Mouse (Mus musculus) MEL (cell line): ENCODE results near the gene Gnb3. TPM values are rescaled to one million over a fixed set of nuclear protein-coding genes. Genes with fewer than 3 reads are reported as not detected.

ENCODE experiments used
- DNase-seq: peaks from one replicate; pipeline ENCODE4 v3.0.0; 2011; ENCODE audit warnings: low read depth, low spot score
- H3K27ac ChIP-seq: 2 replicates; pipeline ENCODE4 v1.5.1; 2012; ENCODE audit warnings: low read depth, mild to moderate bottlenecking, control low read depth, low read length, moderate library complexity; ENCODE audit not compliant: control insufficient read depth
- H3K27me3 ChIP-seq, 2 experiments: fragments of 150-350 bp in 1 of 2; sonication (generic) in 1 of 2; 2 replicates each; pipeline ENCODE4 v1.6.1; 2012; ENCODE audit warnings: low read length in 2 of 2, mild to moderate bottlenecking in 2 of 2, improper control_type of control experiment in 1 of 2, moderate library complexity in 1 of 2; ENCODE audit not compliant: insufficient read depth in 2 of 2, control insufficient read depth in 1 of 2
- H3K36me3 ChIP-seq, 2 experiments: 2 replicates each; pipeline ENCODE4 v1.6.1; 2012 to 2014; ENCODE audit warnings: low read length in 2 of 2, improper control_type of control experiment in 1 of 2, inconsistent platforms in 1 of 2, mild to moderate bottlenecking in 1 of 2; ENCODE audit not compliant: insufficient read depth in 2 of 2, control insufficient read depth in 1 of 2
- H3K4me1 ChIP-seq, 2 experiments: fragments of 150-350 bp in 1 of 2; sonication (generic) in 1 of 2; 2 replicates each; pipeline ENCODE4 v1.6.1; 2012; ENCODE audit warnings: low read length in 2 of 2, improper control_type of control experiment in 1 of 2, mild to moderate bottlenecking in 1 of 2; ENCODE audit not compliant: insufficient read depth in 2 of 2, control insufficient read depth in 1 of 2
- H3K4me3 ChIP-seq, 2 experiments: fragments of 150-350 bp in 1 of 2; sonication (generic) in 1 of 2; 2 replicates each; pipeline ENCODE4 v1.5.1; 2012; ENCODE audit warnings: low read depth in 2 of 2, low read length in 2 of 2, mild to moderate bottlenecking in 2 of 2, moderate library complexity in 2 of 2, control low read depth in 1 of 2, improper control_type of control experiment in 1 of 2; ENCODE audit not compliant: control insufficient read depth in 1 of 2, insufficient read depth in 1 of 2
- H3K79me2 ChIP-seq: 2 replicates; pipeline ENCODE4 v1.6.1; 2012; ENCODE audit warnings: mild to moderate bottlenecking, low read length, moderate library complexity; ENCODE audit not compliant: control insufficient read depth, poor library complexity, insufficient read depth
- H3K9ac ChIP-seq: 2 replicates; pipeline ENCODE4 v1.6.1; 2012; ENCODE audit warnings: low read depth, mild to moderate bottlenecking, control low read depth, low read length, moderate library complexity; ENCODE audit not compliant: control insufficient read depth, poor library complexity, severe bottlenecking
- H3K9me3 ChIP-seq: fragments of 150-350 bp; sonication (generic); replicated peaks from 2 replicates; pipeline ENCODE4 v1.6.1; 2012; ENCODE audit warnings: mild to moderate bottlenecking, low read length, improper control_type of control experiment, moderate library complexity; ENCODE audit not compliant: insufficient read depth
- MAZ ChIP-seq: IDR thresholded peaks from 2 replicates; pipeline ENCODE4 v1.6.1; 2012; ENCODE audit warnings: low read depth, mild to moderate bottlenecking, inconsistent platforms, low read length, improper control_type of control experiment
- USF2 ChIP-seq, 2 experiments: IDR thresholded peaks; 2 replicates each; pipeline ENCODE4 v1.6.1; 2011 to 2012; ENCODE audit warnings: improper control_type of control experiment in 2 of 2, low read length in 2 of 2, borderline replicate concordance in 1 of 2, inconsistent platforms in 1 of 2, low read depth in 1 of 2, mild to moderate bottlenecking in 1 of 2; ENCODE audit not compliant: insufficient read depth in 1 of 2
- polyA plus RNA-seq, 2 experiments: library from polyadenylated mRNA; stranded (reverse) in 1 of 2; unstranded in 1 of 2; fragments of >175 nt in 1 of 2; fragments of >200 nt in 1 of 2; gene quantifications; 2 replicates each; pipeline versions ENCODE4 v1.2.1 to v1.2.4; 2012; ENCODE audit warnings: low replicate concordance in 2 of 2, low read depth in 1 of 2; ENCODE audit not compliant: insufficient read length in 2 of 2, insufficient read depth in 1 of 2, missing spikeins in 1 of 2
- total RNA-seq: library from RNA; depleted of rRNA; stranded (reverse); fragments of 300-350 nt; gene quantifications from 2 replicates; pipeline ENCODE4 v1.2.3, GENCODE M21; 2012; rRNA removed

Gene Gnb3
- total and polyA plus RNA-seq, 3 experiments = 0.08 to 0.21 TPM; not detected in 1

DNA sequence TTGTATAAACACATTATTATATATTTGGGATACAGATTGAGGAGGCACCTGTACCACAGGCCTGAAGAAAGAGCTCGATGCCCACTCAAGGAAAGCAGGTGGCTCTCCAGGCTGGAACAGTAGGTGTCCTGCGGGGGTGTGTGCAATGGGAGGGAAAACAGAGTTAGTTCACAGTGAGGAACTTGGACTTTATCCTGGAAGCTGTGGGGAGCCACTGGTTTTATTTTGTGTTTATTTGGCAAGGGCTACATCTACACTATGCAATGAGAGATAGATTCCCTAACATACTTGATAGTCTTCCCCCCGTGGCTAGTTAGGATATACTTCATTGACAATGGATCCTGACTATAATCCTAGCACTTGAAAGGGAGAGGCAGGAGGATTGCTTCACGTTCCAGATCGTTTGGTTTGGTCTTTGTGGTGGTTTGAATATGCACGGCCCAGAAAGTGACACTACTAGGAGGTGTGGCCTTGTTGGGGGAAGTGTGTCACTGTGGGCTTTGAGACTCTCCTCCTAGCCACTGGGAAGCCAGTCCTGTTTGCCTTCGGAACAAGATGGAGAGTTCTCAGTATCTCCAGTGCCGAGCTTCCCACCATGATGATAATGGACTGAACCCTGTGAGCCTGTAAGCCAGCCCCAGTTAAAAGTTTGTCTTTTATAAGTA is 53.2 kb downstream of the Gnb3 start:
- no peaks in the 10 kb centered on the region for H3K9me3 ChIP-seq
- peaks cover 0 to 9% of the 10 kb centered on the region in 2 experiments; a peak in 2 of 4 replicates for H3K36me3 ChIP-seq
- H3K4me1 ChIP-seq = peaks cover 5 to 9% of the 10 kb centered on the region in 2 experiments
- no peaks in the 10 kb centered on the region for H3K27me3 ChIP-seq
- TF ChIP-seq USF2 (IDR thresholded peaks at IDR 0.05; ENCODE audit: borderline replicate concordance in 1 of 2, insufficient read depth in 1 of 2, low read depth in 1 of 2, low read length in 2 of 2) = no peak
- no peak for TF ChIP-seq MAZ
- peak; percentile 48 for DNase-seq
- no peaks in the 10 kb centered on the region; the same call in 1 of the 2 replicates for H3K79me2 ChIP-seq
- H3K9ac ChIP-seq = no peak overlapping the region
- no peak overlapping the region for H3K27ac ChIP-seq
- no peak overlapping the region; a peak in 1 of 4 replicates for H3K4me3 ChIP-seq

Other genes starting within 250 kb of the Gnb3 start
- gene C1s2, start 204.2 kb downstream of the Gnb3 start, total RNA-seq = 0.12 and 0.16 TPM in 2 replicates
- under 1 TPM in 1 of 2 experiments, not detected in 1; 0.25 TPM for gene C1s2, start 204.2 kb downstream of the Gnb3 start, polyA plus RNA-seq
- 135 and 143 TPM in 2 replicates for gene Lpcat3, start 177.2 kb downstream of the Gnb3 start, total RNA-seq
- 100 to 1,000 TPM in 1 of 2 experiments, not detected in 1; 337 TPM for gene Lpcat3, start 177.2 kb downstream of the Gnb3 start, polyA plus RNA-seq
- 378 and 391 TPM in 2 replicates for gene Emg1, start 128.1 kb downstream of the Gnb3 start, total RNA-seq
- gene Emg1, start 128.1 kb downstream of the Gnb3 start, polyA plus RNA-seq = 100 to 1,000 TPM in 1 of 2 experiments, not detected in 1; 346 TPM
- 623 and 706 TPM in 2 replicates for gene Phb2, start 127.9 kb downstream of the Gnb3 start, total RNA-seq
- 100 to 1,000 TPM; 309 to 815 TPM for gene Phb2, start 127.9 kb downstream of the Gnb3 start, polyA plus RNA-seq
- gene Ptpn6, start 101.6 kb downstream of the Gnb3 start, total RNA-seq = 74.1 and 91.9 TPM in 2 replicates
- 100 to 1,000 TPM in 1 of 2 experiments, not detected in 1; 184 TPM for gene Ptpn6, start 101.6 kb downstream of the Gnb3 start, polyA plus RNA-seq
- gene Grcc10, start 98.9 kb downstream of the Gnb3 start, total RNA-seq = 41.9 and 57.4 TPM in 2 replicates
- 10 to 100 TPM in 1 of 2 experiments, not detected in 1; 62.9 TPM for gene Grcc10, start 98.9 kb downstream of the Gnb3 start, polyA plus RNA-seq
- not detected in 2 replicates for gene Gm45234, start 84.3 kb downstream of the Gnb3 start, total RNA-seq
- under 1 TPM in 1 of 2 experiments, not detected in 1; 0.15 TPM for gene Gm45234, start 84.3 kb downstream of the Gnb3 start, polyA plus RNA-seq
- gene Atn1, start 83.8 kb downstream of the Gnb3 start, total RNA-seq = 1.6 and 1.7 TPM in 2 replicates
- 10 to 100 TPM in 1 of 2 experiments, not detected in 1; 43.2 TPM for gene Atn1, start 83.8 kb downstream of the Gnb3 start, polyA plus RNA-seq
- 3.2 and 5.5 TPM in 2 replicates for gene Eno2, start 70.6 kb downstream of the Gnb3 start, total RNA-seq
- 10 to 100 TPM in 1 of 2 experiments, not detected in 1; 12.5 TPM for gene Eno2, start 70.6 kb downstream of the Gnb3 start, polyA plus RNA-seq
- 0.10 TPM in 1 of 2 replicates, not detected in the other for gene Lrrc23, start 60.5 kb downstream of the Gnb3 start, total RNA-seq
- under 1 TPM in 1 of 2 experiments, not detected in 1; 0.11 TPM for gene Lrrc23, start 60.5 kb downstream of the Gnb3 start, polyA plus RNA-seq
- gene Spsb2, start 31.6 kb downstream of the Gnb3 start, total RNA-seq = 5.2 and 7.3 TPM in 2 replicates
- 1 to 10 TPM in 1 of 2 experiments, not detected in 1; 7.7 TPM for gene Spsb2, start 31.6 kb downstream of the Gnb3 start, polyA plus RNA-seq
- gene Tpi1, start 26.0 kb downstream of the Gnb3 start, total RNA-seq = 440 and 731 TPM in 2 replicates
- gene Tpi1, start 26.0 kb downstream of the Gnb3 start, polyA plus RNA-seq = 1,000 to 10,000 TPM in 1 of 2 experiments, 100 to 1,000 TPM in 1; 102 to 1,182 TPM
- gene Usp5, start 10.8 kb downstream of the Gnb3 start, total RNA-seq = 101 and 102 TPM in 2 replicates
- gene Usp5, start 10.8 kb downstream of the Gnb3 start, polyA plus RNA-seq = 100 to 1,000 TPM in 1 of 2 experiments, not detected in 1; 129 TPM
- 54.5 and 70.0 TPM in 2 replicates for gene Cdca3, start 10.7 kb downstream of the Gnb3 start, total RNA-seq
- 100 to 1,000 TPM in 1 of 2 experiments, not detected in 1; 185 TPM for gene Cdca3, start 10.7 kb downstream of the Gnb3 start, polyA plus RNA-seq
- 0.23 and 0.29 TPM in 2 replicates for gene P3h3, start 17.5 kb upstream of the Gnb3 start, total RNA-seq
- gene P3h3, start 17.5 kb upstream of the Gnb3 start, polyA plus RNA-seq = 1 to 10 TPM in 1 of 2 experiments, not detected in 1; 2.1 TPM
- gene Gpr162, start 23.7 kb upstream of the Gnb3 start, total RNA-seq = 0.08 and 0.20 TPM in 2 replicates
- under 1 TPM in 1 of 2 experiments, not detected in 1; 0.84 TPM for gene Gpr162, start 23.7 kb upstream of the Gnb3 start, polyA plus RNA-seq
- not detected in 2 replicates for gene Cd4, start 47.9 kb upstream of the Gnb3 start, total RNA-seq
- not detected for gene Cd4, start 47.9 kb upstream of the Gnb3 start, polyA plus RNA-seq
- 0.16 and 0.35 TPM in 2 replicates for gene Lag3, start 71.4 kb upstream of the Gnb3 start, total RNA-seq
- gene Lag3, start 71.4 kb upstream of the Gnb3 start, polyA plus RNA-seq = 1 to 10 TPM in 1 of 2 experiments, not detected in 1; 1.3 TPM
- 19.8 and 31.8 TPM in 2 replicates for gene Ptms, start 79.8 kb upstream of the Gnb3 start, total RNA-seq
- gene Ptms, start 79.8 kb upstream of the Gnb3 start, polyA plus RNA-seq = 100 to 1,000 TPM in 1 of 2 experiments, not detected in 1; 177 TPM
- gene Mlf2, start 91.1 kb upstream of the Gnb3 start, total RNA-seq = 133 and 154 TPM in 2 replicates
- gene Mlf2, start 91.1 kb upstream of the Gnb3 start, polyA plus RNA-seq = 100 to 1,000 TPM in 1 of 2 experiments, not detected in 1; 340 TPM
- gene Cops7a, start 125.3 kb upstream of the Gnb3 start, total RNA-seq = 75.1 and 85.0 TPM in 2 replicates
- 100 to 1,000 TPM in 1 of 2 experiments, not detected in 1; 150 TPM for gene Cops7a, start 125.3 kb upstream of the Gnb3 start, polyA plus RNA-seq
- 0.19 and 0.33 TPM in 2 replicates for gene Pianp, start 156.4 kb upstream of the Gnb3 start, total RNA-seq
- 1 to 10 TPM in 1 of 2 experiments, not detected in 1; 5.5 TPM for gene Pianp, start 156.4 kb upstream of the Gnb3 start, polyA plus RNA-seq
- gene Zfp384, start 168.9 kb upstream of the Gnb3 start, total RNA-seq = 19.2 and 19.5 TPM in 2 replicates
- 10 to 100 TPM in 1 of 2 experiments, not detected in 1; 57.4 TPM for gene Zfp384, start 168.9 kb upstream of the Gnb3 start, polyA plus RNA-seq
- 26.3 and 29.5 TPM in 2 replicates for gene Ing4, start 199.5 kb upstream of the Gnb3 start, total RNA-seq
- gene Ing4, start 199.5 kb upstream of the Gnb3 start, polyA plus RNA-seq = 10 to 100 TPM in 1 of 2 experiments, not detected in 1; 34.9 TPM
- 1.2 and 3.3 TPM in 2 replicates for gene Acrbp, start 209.4 kb upstream of the Gnb3 start, total RNA-seq
- 1 to 10 TPM in 1 of 2 experiments, not detected in 1; 5.3 TPM for gene Acrbp, start 209.4 kb upstream of the Gnb3 start, polyA plus RNA-seq
- 2.8 and 3.5 TPM in 2 replicates for gene Lpar5, start 227.6 kb upstream of the Gnb3 start, total RNA-seq
- 10 to 100 TPM in 1 of 2 experiments, not detected in 1; 16.2 TPM for gene Lpar5, start 227.6 kb upstream of the Gnb3 start, polyA plus RNA-seq